Mouse (Mus musculus) erythroblast, embryonic 14.5 days (primary cell): ENCODE measurements at regions not wholly inside any gene's neighbourhood (a gene's known extent, or its start where the extent isn't known, plus 50 kb on each side); places are given as distances from the start of the nearest gene placed in this dataset.

Experiments
- GATA1 ChIP-seq: IDR thresholded peaks from 2 replicates; pipeline ENCODE4 v1.6.1; 2012; ENCODE audit warnings: low read length, inconsistent platforms, mixed read lengths
- TAL1 ChIP-seq: IDR thresholded peaks from 3 replicates; pipeline ENCODE4 v1.6.1; 2012; ENCODE audit warnings: low read length, inconsistent platforms, mixed read lengths

GRCm38 (mm10) chr3:21530862-21531261 is 545.6 kb upstream of the Tbl1xr1 start:
- TF ChIP-seq GATA1 = no peak
- TF ChIP-seq TAL1 = no peak
